Mouse (Mus musculus) MEL (cell line): ENCODE measurements around the gene Hsd17b2. TPM values are rescaled to one million over a fixed set of nuclear protein-coding genes. Genes with fewer than 3 reads are reported as not detected.

ENCODE experiments used
- DNase-seq: peaks from one replicate; pipeline ENCODE4 v3.0.0; 2011; ENCODE audit warnings: low read depth, low spot score
- H3K27ac ChIP-seq: 2 replicates; pipeline ENCODE4 v1.5.1; 2012; ENCODE audit warnings: low read depth, mild to moderate bottlenecking, control low read depth, low read length, moderate library complexity; ENCODE audit not compliant: control insufficient read depth
- H3K27me3 ChIP-seq, 2 experiments: fragments of 150-350 bp in 1 of 2; sonication (generic) in 1 of 2; 2 replicates each; pipeline ENCODE4 v1.6.1; 2012; ENCODE audit warnings: low read length in 2 of 2, mild to moderate bottlenecking in 2 of 2, improper control_type of control experiment in 1 of 2, moderate library complexity in 1 of 2; ENCODE audit not compliant: insufficient read depth in 2 of 2, control insufficient read depth in 1 of 2
- H3K36me3 ChIP-seq, 2 experiments: 2 replicates each; pipeline ENCODE4 v1.6.1; 2012 to 2014; ENCODE audit warnings: low read length in 2 of 2, improper control_type of control experiment in 1 of 2, inconsistent platforms in 1 of 2, mild to moderate bottlenecking in 1 of 2; ENCODE audit not compliant: insufficient read depth in 2 of 2, control insufficient read depth in 1 of 2
- H3K4me1 ChIP-seq, 2 experiments: fragments of 150-350 bp in 1 of 2; sonication (generic) in 1 of 2; 2 replicates each; pipeline ENCODE4 v1.6.1; 2012; ENCODE audit warnings: low read length in 2 of 2, improper control_type of control experiment in 1 of 2, mild to moderate bottlenecking in 1 of 2; ENCODE audit not compliant: insufficient read depth in 2 of 2, control insufficient read depth in 1 of 2
- H3K4me3 ChIP-seq, 2 experiments: fragments of 150-350 bp in 1 of 2; sonication (generic) in 1 of 2; 2 replicates each; pipeline ENCODE4 v1.5.1; 2012; ENCODE audit warnings: low read depth in 2 of 2, low read length in 2 of 2, mild to moderate bottlenecking in 2 of 2, moderate library complexity in 2 of 2, control low read depth in 1 of 2, improper control_type of control experiment in 1 of 2; ENCODE audit not compliant: control insufficient read depth in 1 of 2, insufficient read depth in 1 of 2
- H3K79me2 ChIP-seq: 2 replicates; pipeline ENCODE4 v1.6.1; 2012; ENCODE audit warnings: mild to moderate bottlenecking, low read length, moderate library complexity; ENCODE audit not compliant: control insufficient read depth, poor library complexity, insufficient read depth
- H3K9ac ChIP-seq: 2 replicates; pipeline ENCODE4 v1.6.1; 2012; ENCODE audit warnings: low read depth, mild to moderate bottlenecking, control low read depth, low read length, moderate library complexity; ENCODE audit not compliant: control insufficient read depth, poor library complexity, severe bottlenecking
- H3K9me3 ChIP-seq: fragments of 150-350 bp; sonication (generic); replicated peaks from 2 replicates; pipeline ENCODE4 v1.6.1; 2012; ENCODE audit warnings: mild to moderate bottlenecking, low read length, improper control_type of control experiment, moderate library complexity; ENCODE audit not compliant: insufficient read depth
- BHLHE40 ChIP-seq: IDR thresholded peaks from 2 replicates; pipeline ENCODE4 v1.6.1; 2012; ENCODE audit warnings: low read depth, mild to moderate bottlenecking, inconsistent platforms, low read length, improper control_type of control experiment, borderline replicate concordance
- CHD2 ChIP-seq: IDR thresholded peaks from 2 replicates; pipeline ENCODE4 v1.6.1; 2011; ENCODE audit warnings: low read length, improper control_type of control experiment
- CTCF ChIP-seq, 3 experiments: IDR thresholded peaks in 2 of 3; conservative IDR thresholded peaks in 1 of 3; 2 replicates each; pipeline ENCODE4 v1.5.1; 2011 to 2012; ENCODE audit warnings: low read length in 3 of 3, low read depth in 2 of 3, mild to moderate bottlenecking in 2 of 3, improper control_type of control experiment in 1 of 3, inconsistent platforms in 1 of 3, mixed read lengths in 1 of 3, moderate library complexity in 1 of 3; ENCODE audit not compliant: control insufficient read depth in 1 of 3, insufficient read depth in 1 of 3, poor library complexity in 1 of 3, severe bottlenecking in 1 of 3
- E2F4 ChIP-seq: IDR thresholded peaks from 2 replicates; pipeline ENCODE4 v1.6.1; 2011; ENCODE audit warnings: low read depth, low read length, improper control_type of control experiment, borderline replicate concordance
- ETS1 ChIP-seq: IDR thresholded peaks from 2 replicates; pipeline ENCODE4 v1.6.1; 2012; ENCODE audit warnings: low read depth, mild to moderate bottlenecking, inconsistent platforms, low read length, improper control_type of control experiment, moderate library complexity
- GABPA ChIP-seq: IDR thresholded peaks from 2 replicates; pipeline ENCODE4 v1.6.1; 2012; ENCODE audit warnings: low read depth, mild to moderate bottlenecking, inconsistent platforms, low read length, improper control_type of control experiment, moderate library complexity
- JUND ChIP-seq: IDR thresholded peaks from 2 replicates; pipeline ENCODE4 v1.6.1; 2011; ENCODE audit warnings: low read depth, mild to moderate bottlenecking, improper control_type of control experiment, low read length
- KAT2A ChIP-seq: conservative IDR thresholded peaks from 2 replicates; pipeline ENCODE4 v1.6.1; 2012; ENCODE audit warnings: low read depth, low read length, improper control_type of control experiment, inconsistent platforms
- MAFK ChIP-seq: IDR thresholded peaks from 2 replicates; pipeline ENCODE4 v1.6.1; 2011; ENCODE audit warnings: low read depth, mild to moderate bottlenecking, low read length, improper control_type of control experiment, borderline replicate concordance
- MAZ ChIP-seq: IDR thresholded peaks from 2 replicates; pipeline ENCODE4 v1.6.1; 2012; ENCODE audit warnings: low read depth, mild to moderate bottlenecking, inconsistent platforms, low read length, improper control_type of control experiment
- MEF2A ChIP-seq: IDR thresholded peaks from 2 replicates; pipeline ENCODE4 v1.6.1; 2014; ENCODE audit warnings: low read depth, mild to moderate bottlenecking, inconsistent platforms, low read length, improper control_type of control experiment; ENCODE audit not compliant: poor library complexity, insufficient replicate concordance, severe bottlenecking; ENCODE audit errors: extremely low read depth
- NELFE ChIP-seq: IDR thresholded peaks from 2 replicates; pipeline ENCODE4 v1.6.1; 2011; ENCODE audit warnings: low read depth, low read length, improper control_type of control experiment
- NRF1 ChIP-seq: IDR thresholded peaks from 2 replicates; pipeline ENCODE4 v1.6.1; 2014; ENCODE audit warnings: low read depth, mild to moderate bottlenecking, inconsistent platforms, low read length, improper control_type of control experiment, moderate library complexity; ENCODE audit not compliant: poor library complexity, insufficient read depth, severe bottlenecking
- TAL1 ChIP-seq: IDR thresholded peaks from 2 replicates; pipeline ENCODE4 v1.6.1; 2012; ENCODE audit warnings: mild to moderate bottlenecking, inconsistent platforms, low read length, moderate library complexity, mixed read lengths
- ZC3H11A ChIP-seq: IDR thresholded peaks from 2 replicates; pipeline ENCODE4 v1.6.1; 2012; ENCODE audit warnings: low read depth, mild to moderate bottlenecking, inconsistent platforms, low read length, improper control_type of control experiment
- ZKSCAN1 ChIP-seq: IDR thresholded peaks from 2 replicates; pipeline ENCODE4 v1.6.1; 2012; ENCODE audit warnings: low read depth, mild to moderate bottlenecking, inconsistent platforms, low read length, improper control_type of control experiment, moderate library complexity
- ZMIZ1 ChIP-seq: IDR thresholded peaks from 2 replicates; pipeline ENCODE4 v1.6.1; 2012; ENCODE audit warnings: low read depth, mild to moderate bottlenecking, inconsistent platforms, low read length, improper control_type of control experiment, moderate library complexity
- polyA plus RNA-seq, 2 experiments: library from polyadenylated mRNA; stranded (reverse) in 1 of 2; unstranded in 1 of 2; fragments of >175 nt in 1 of 2; fragments of >200 nt in 1 of 2; gene quantifications; 2 replicates each; pipeline versions ENCODE4 v1.2.1 to v1.2.4; 2012; ENCODE audit warnings: low replicate concordance in 2 of 2, low read depth in 1 of 2; ENCODE audit not compliant: insufficient read length in 2 of 2, insufficient read depth in 1 of 2, missing spikeins in 1 of 2
- total RNA-seq: library from RNA; depleted of rRNA; stranded (reverse); fragments of 300-350 nt; gene quantifications from 2 replicates; pipeline ENCODE4 v1.2.3, GENCODE M21; 2012

The Hsd17b2 gene
- total and polyA plus RNA-seq, 3 experiments: not detected

DNA sequence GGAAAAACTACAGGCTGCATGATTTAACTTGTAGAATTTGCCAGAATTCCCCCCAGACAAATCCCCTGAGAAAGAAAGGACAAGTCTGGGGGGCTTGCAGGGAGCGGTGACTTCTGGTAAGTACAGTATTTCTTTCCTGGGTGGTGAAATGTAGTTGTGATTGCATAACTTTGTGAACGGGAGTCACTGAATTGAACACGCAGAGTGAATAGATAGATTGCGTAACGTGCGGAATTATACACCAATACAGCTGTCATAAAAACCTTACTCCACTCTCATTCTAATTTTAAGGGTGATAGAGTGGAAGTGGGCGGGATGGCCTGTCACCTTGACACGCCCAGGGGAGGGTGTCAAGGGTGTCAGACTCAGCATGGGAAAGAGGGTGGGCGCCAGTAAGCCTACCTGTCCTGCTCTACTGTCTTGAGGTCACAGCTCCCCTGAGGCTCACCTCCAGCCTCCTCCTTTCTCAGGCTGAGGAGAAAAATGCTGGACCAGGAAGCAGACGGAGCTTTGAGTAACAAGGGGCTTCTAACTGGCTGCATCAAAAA is 17.7 kb upstream of the Hsd17b2 start:
- Histone ChIP-seq H3K36me3 (no peaks in the 10 kb centered on the region), H3K4me1 (no peaks in the 10 kb centered on the region), H3K27ac (no peak overlapping the region), H3K79me2 (no peaks in the 10 kb centered on the region), H3K9me3 (no peaks in the 10 kb centered on the region), H3K27me3 (no peaks in the 10 kb centered on the region), H3K4me3 (no peak overlapping the region), H3K9ac (no peak overlapping the region)
- TF ChIP-seq TAL1: no peak
- no peak for TF ChIP-seq KAT2A
- no peak for DNase-seq

DNA sequence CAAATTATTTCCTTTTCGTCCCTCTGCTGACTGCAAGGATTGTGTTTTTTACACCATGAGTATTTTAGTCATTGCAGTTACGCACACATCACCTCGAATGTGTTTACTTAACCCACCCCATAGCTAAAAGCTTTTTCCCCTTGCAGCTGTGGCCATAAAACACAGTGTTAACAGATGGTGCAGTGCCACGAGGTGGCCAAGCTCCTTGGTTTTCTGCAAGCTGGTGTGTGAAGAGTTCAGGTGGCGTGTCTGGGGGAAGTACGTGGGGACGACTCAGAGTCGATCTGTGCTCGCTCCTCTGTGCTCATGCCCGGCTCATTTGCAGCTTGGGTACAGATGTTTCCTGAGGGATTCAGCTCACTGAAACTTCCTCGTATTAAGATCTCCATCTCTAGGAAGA is 17.2 kb upstream of the Hsd17b2 start:
- TF ChIP-seq E2F4 (no peak), TAL1 (no peak), NRF1 (no peak), CTCF (IDR thresholded peaks at IDR 0.05 in 2 of 3, conservative IDR thresholded peaks at IDR 0.05 in 1 of 3; ENCODE audit: control insufficient read depth in 1 of 3, insufficient read depth in 1 of 3, low read depth in 2 of 3, low read length in 3 of 3, poor library complexity in 1 of 3, severe bottlenecking in 1 of 3) (no peak), ETS1 (no peak), NELFE (no peak), ZMIZ1 (no peak), GABPA (no peak), JUND (no peak), BHLHE40 (no peak), ZC3H11A (no peak), CHD2 (no peak), MAZ (no peak), MEF2A (no peak), ZKSCAN1 (no peak), MAFK (no peak)
- TF ChIP-seq, all 39 proteins: peak for 0
- H3K4me3 ChIP-seq: no peak overlapping the region
- no peak overlapping the region for H3K9ac ChIP-seq
- no peaks in the 10 kb centered on the region for H3K79me2 ChIP-seq
- H3K27ac ChIP-seq: no peak overlapping the region
- no peaks in the 10 kb centered on the region for H3K36me3 ChIP-seq
- H3K9me3 ChIP-seq: no peaks in the 10 kb centered on the region
- peaks cover 0 to 1% of the 10 kb centered on the region in 2 experiments; a peak in 1 of 4 replicates for H3K27me3 ChIP-seq
- no peak for DNase-seq
- no peaks in the 10 kb centered on the region for H3K4me1 ChIP-seq
